Mouse (Mus musculus) lung, postnatal 4 days (tissue): ENCODE measurements around the gene Vps37b.
"Not testable (repeated sequence)": the region's sequence is repeated elsewhere in the genome, so short reads cannot be mapped to it uniquely, and the experiment has no call there.

Experiments
- DNase-seq, 2 experiments: peaks; one replicate each; pipeline ENCODE4 v3.0.0; 2021

Gene Vps37b

DNA sequence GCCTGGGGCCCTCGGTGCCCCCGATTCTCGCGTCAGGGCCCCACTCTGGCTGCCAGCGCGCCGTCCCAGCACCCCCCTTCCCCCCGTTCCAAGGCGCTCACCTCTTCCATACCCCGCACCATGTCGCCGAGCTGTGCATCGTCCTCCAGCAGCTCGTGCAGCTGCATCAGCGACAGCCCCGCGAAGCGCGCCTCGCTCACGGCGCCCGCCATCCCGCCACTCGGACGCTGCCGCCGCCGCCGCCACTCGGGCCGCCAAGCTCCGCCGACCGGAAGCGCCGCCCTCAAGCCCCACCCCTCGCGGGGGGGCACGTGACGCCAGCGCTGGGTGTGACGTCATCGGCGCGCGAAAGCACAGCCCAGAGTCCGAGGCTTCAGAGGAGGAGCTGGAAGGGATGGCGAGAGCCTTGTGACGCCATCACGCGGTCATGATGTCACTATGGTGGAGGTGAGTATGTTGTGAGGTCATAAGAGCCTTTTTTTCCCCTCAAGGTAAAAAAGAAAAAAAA is at the start of gene Vps37b:
Vps37b (minus strand) TSS at position 270 of the 508 bp plus-strand sequence.
- peak; percentile 93 to 94 for DNase-seq

DNA sequence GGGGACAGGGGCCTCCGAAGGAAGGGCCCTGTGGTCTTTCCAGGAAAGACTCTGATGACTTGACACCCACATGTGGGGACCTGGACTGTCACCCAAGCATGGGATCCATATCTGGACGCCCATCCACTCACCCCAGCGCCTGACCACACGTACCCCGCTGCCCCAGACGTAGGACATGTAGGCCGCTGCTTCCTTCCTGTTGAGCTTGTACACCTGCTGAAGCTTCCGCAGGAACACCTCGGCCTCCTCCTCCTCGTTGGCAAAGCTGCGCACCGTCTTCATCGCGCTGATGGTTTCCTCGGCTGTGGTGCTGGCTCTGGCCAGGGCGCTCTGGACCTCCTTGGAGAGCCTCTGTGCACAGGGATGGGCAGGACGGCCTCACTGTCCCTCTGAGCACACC is 47.8 kb upstream of the Vps37b start:
- DNase-seq: no peak

DNA sequence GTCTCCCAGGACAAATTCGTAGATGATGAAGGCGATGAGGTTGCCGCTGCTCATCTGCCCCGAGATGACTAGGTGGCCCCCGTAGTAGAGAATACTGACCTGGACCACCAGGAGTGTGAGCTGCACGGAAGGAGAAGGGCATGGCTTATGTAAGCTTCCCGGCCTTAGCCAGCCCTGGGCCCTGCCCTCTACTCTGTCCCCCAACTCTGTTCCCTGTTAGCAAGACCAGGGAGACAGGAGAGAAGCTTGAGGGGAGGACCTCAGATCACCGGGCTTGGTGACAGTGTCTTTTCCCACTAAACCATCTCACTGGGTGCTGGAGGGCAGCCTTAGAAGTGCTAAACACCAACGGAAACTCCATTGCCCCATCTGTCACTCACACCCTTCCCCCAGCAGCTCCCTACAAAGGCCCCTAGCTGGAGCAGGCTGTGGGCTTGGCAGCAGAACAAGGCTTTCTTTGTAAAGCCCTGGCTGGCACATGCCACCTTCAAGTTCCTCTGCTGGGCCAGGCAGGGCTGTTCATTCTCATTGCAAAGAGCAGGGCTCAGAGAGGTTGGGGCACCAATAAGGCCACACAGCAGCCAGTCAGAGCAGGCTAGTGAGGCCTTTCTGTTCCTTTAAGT is 46.8 kb upstream of the Vps37b start:
- DNase-seq: peak in 1 of 2 experiments; percentile 57

DNA sequence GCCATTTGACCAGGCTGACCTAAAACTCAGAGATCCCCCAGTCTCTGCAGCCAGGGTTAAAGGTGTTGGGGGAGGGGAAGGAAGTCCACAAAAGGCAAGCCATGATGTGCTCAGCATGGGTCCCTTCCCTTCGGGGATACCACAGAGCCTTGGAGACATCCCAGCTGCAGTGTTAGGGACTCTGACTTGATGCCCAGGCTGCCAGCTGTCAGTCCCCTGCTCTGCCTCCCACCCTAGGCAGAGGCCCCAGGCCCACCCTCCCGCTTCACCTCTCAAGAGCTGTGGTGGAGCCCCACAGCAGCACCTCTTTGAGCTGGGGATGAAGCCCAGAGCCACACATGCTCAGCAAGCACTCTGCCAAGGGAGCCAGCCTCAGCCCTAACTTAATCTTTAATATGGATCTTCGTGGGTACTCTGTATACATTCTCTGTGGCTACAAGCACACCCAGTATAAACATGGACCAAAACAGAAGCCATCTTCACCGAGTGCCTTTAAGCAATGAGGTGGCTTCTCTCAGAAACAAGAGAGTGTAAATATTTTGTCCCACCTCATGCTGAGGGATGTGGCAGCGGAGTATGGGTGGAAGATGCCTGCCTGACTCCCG is 45.9 kb upstream of the Vps37b start:
- no peak for DNase-seq

GRCm38 (mm10) chr5:124077241-124077640 is 45.2 kb upstream of the Vps37b start:
- no peak for DNase-seq

GRCm38 (mm10) chr5:124076559-124076958 is 44.5 kb upstream of the Vps37b start:
- DNase-seq: no peak

- DNase-seq: no peak
These were observed 43.6 kb upstream of the Vps37b start for GRCm38 (mm10) chr5:124075716-124076115.

DNA sequence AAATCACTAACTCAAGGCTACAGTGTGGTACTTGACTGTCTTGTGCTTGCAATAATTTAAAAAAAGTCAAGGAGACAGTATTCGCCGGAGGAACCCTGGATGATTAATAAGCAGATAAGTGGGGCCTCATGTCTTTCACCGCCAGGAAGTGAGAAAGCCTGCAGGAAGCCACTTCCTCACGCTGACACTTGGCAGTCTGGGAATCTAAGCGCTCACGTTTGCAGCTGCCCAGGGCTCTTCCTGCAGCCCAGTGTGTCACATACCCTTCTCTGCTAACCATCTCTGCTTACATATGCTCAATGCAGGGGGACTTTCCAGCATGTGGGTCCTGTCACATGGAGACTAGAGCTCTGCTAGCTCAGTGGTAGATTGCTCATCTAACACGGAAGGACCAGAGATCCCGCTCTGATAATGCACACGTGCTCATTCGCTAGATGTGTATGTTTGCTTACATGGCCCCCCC is 42.8 kb upstream of the Vps37b start:
- DNase-seq: peak in 1 of 2 experiments; percentile 56

- no peak for DNase-seq
These were observed 41.6 kb upstream of the Vps37b start for GRCm38 (mm10) chr5:124073682-124074081.

DNA sequence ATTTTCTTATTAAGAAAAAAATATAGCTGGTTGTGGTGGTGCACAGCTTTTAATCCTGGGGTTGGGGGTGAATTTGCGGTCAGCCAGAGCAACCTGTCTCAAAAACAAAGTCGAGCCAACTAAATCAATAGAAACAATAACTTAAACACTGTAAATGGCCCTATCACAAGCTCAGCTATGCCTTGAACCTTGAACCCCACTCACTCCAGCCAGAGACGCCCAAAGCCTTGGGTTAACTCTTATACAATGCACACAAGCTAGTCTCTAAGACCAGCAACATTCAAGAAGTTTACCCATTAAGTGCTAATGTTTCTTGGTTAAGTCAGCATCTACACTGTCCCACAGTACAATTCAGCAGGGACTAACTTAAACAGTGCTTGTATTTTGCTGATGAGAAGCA is 37.6 kb upstream of the Vps37b start:
- DNase-seq: no peak

DNA sequence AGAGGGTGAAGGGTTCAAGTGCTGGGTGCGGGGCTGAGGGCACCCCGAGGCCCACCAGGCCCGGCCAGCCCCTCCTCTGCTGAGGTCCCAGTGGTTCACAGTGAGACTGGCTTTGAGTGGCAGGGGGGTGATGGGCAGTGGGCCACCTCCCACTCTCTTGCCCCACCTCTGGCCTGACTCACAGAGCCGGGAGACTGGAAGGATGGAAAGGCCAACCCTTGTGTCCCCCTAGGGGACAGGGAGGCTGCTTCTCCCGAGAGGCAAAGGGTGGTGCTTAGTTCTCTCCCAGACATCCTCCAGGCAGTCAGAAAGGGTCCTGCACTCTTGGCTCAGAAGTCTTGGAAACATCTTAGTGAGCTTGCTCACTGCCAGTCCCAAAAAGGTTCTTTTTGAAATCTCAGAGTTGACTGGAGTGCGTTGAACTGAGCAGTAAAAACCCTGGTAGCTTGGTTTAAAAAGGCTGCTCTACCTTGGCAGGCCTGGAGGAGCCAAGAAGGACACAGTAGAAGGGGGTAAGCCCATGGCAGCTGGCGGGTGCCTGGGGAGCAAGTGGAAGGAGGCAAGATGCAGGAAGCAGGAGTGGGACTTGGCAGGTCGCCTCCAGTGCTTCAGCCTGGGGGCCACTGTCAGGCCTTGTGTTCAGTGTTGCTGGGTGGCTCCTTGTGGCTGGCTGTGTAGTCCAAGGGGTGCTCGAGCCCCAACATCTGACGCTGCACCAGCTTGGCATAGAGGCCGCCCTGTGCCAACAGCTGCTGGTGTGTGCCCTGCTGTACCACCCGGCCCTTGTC is 30.2 kb upstream of the Vps37b start:
- no peak for DNase-seq

DNA sequence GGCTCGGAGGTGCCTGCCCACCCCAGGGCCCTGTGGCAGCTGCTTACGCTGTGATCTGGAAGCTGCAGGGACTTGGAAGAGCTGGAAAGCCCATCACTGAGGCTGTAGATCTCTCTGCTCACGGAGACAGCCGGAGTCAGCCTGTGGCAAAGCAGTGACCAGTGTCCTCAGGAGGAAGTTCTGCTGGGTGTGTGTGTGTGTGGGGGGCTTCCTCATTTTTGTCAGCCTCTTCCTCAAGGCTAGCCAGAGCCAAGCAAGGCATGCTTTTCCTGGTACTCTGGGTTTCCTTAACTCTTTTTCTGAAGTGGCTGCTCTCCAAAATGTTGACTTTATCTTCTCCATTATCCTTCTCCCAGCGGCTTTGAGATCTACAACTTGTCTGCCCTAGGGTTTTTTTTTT is 27.6 kb upstream of the Vps37b start:
- DNase-seq: no peak

DNA sequence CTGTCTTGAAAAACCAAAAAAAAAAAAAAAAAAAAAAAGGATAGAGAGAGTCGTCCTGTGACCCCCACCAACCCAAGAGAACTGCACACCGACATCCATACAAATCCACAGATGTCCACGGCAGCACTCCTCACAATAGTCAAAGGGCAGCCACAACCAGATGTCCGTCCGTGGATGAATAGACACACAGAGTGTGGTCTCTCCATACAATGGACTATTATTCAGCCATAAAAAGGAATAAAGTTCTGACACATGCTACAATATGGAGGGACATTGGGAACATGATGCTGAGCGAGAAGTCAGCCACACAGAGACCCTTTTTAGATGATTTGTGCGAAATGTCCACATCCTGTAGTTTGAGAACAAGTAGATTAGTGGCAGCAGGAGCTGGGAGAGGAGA is 26.7 kb upstream of the Vps37b start:
- DNase-seq: no peak

DNA sequence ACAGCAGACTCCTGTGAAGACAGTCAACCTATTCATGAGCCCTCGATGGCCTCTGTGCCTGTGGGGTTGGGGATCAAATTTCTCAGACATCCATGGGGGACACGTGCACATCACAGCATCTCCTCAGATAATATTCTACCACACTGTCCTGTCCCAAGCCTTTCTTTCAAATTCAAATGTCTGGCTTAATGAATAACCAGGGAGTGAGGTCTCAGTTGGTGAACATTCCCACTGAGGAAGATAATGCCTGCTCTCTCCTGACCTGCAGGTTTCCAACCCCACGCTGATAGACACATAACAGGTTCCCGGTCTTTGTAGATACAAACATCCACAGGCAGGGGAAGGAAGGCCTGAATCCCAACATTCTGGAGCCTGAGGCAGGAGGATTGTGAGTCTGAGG is 24.9 kb upstream of the Vps37b start:
- DNase-seq: no peak

GRCm38 (mm10) chr5:124056219-124056618 is 24.1 kb upstream of the Vps37b start:
- no peak for DNase-seq

DNA sequence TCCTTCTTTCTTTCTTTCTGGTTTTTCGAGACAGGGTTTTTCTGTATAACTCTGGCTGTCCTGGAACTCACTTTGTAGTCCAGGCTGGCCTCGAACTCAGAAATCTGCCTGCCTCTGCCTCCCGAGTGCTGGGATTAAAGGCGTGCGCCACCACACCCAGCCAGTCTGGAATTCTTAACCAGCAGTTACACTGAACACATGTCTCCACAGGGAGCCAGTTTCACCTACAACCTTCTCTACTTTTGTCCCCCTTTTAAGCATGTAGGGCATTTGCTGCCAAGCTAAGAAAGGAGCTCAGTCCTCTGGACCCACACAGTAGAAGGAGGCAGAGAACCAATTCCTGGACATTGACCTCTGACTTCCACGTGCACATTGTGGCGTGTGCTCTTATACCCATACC is 20.6 kb upstream of the Vps37b start:
- not testable (repeated sequence) for DNase-seq

DNA sequence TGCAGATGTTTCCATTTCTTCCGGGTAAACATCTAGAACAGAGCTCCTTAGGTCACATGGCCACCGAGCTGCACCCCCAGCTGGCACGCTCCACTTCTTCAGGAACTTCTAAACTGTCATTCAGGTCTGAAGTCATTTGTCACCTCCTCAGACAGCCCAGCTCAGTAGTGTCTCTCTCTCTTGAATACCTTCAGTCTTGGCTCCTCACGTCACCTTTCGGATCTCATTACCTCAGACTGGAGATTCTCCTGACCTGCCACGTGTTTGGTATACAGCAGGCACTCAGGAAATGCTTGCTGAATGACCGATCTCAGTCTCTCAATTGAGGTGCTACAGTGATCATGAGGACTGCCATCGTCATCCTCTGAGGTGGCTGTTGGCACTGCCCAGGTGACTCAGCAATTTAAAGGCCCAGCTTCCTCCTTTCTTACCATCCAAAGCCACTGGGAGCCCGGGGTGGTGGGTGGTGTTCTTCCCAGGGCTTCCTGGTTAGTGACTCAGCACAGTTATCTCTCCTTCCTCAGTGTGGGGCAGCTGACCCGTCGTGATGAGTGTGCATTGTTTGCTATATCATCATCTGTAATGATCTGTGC is 19.9 kb upstream of the Vps37b start:
- peak; percentile 55 to 59 for DNase-seq

- peak; percentile 58 to 60 for DNase-seq
These were observed 18.3 kb upstream of the Vps37b start for GRCm38 (mm10) chr5:124050095-124051050.

DNA sequence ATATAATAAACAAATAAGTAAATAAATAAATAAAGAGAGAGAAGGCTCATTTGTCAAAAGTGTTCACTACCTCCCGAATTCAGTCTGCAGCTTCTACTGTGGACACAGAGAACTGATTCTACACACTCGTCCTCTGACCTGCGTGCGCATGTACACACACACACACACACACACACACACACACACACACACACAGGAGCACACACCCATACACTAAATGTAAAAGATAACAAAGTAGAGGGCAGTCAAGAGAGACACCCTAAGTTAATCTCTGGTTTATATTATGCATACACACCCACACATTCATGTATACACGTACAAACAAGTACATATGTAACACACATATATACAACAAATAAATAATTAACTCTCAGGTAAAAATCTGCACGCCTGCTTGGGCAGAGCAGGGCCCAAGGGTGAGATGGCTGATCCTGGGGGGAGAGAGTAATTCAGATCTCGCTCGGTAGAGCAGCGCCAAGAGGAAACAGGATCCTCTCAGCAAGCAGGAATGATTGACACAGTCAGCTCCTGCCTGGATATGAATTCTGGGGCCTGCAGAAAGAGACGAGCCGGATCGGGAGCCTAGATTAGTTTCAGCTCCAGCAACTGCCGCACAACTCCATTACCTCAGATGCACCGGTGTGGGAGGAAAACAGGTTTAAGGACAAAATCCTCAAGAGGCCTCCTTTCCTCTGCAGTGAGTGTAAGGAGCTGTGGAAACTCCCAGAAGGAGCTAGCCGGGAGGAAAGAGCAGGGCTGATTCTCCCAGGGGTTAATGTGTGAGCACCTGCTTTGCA is 17.4 kb upstream of the Vps37b start:
- DNase-seq: no peak

GRCm38 (mm10) chr5:124046741-124047401 is 14.8 kb upstream of the Vps37b start:
- peak; percentile 61 to 77 for DNase-seq
